Mouse (Mus musculus): ENCODE measurements around the gene Mb.

DNA sequence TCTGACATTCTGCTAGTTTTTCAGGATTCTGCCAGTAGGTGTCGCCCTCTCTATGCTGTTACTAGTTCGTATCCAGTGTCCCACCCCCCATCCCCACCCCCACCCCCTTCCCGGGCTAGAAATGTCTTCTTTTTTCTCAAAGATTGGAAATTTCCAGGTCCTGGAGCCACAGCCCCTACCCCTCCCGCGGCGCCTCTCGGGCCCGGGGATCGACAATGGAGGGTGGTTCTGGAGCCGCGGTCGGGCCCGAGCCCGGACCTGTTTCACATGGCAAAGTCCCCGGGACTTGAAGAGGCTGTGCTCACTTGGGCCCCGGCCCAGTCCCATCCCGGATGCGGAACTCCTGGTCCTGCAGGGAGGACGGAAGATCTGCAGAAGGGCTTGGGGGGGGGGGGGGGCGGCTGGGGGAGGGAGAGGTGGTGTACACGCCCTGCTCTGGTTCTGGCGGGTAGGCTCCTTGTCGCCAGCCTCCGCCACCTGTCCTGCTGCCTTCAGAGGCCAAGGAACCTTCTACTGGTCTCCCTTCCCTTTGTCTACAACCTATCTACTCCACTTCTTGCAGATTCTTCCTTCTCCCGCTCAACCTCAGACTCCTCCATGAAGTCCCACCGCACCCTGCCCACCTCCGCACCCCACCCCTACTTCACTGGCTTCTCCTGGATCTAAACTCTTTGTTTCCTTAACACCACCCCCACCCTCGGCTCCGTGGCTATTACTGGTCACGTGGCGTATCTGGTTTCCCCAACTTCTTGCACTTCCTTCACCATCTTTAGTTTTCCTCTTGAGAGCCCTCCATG is 76.4 kb downstream of the Mb start:
- no peak for TF ChIP-seq CTCF (IDR thresholded peaks at IDR 0.05; ENCODE audit: insufficient read depth, low read depth, low read length)
- TF ChIP-seq POLR2A (IDR thresholded peaks at IDR 0.05; ENCODE audit: insufficient read depth, low read depth, low read length), result no peak

All from olfactory bulb, adult 2 months (tissue).